In genomic region chr13:109778297-109778835, GRCm38 (mm10) we compare ENCODE assay signal across 23 mouse cellular contexts.
DNase-seq lines count a peak whose midpoint lies in the region; ATAC-seq and TF ChIP-seq lines count a peak whose summit lies in the region.
"Had no signal": no experiment of that assay in that cellular context is flagged by ENCODE, and none has a peak within 500 bp of the region (broad histone marks: within the 10 kb centered on the region; RNA-seq: fewer than 3 reads in every experiment).

No protein-coding gene starts in this region.

- H3K4me3 ChIP-seq in hindbrain, embryonic 11.5 days (ENCODE audit: low read depth, low read length): no peak overlapping the region
- no peak overlapping the region for H3K4me3 ChIP-seq in hindbrain, embryonic 16.5 days (ENCODE audit: low read length)
- H3K4me3 ChIP-seq in ES-Bruce4 (ENCODE audit: low read depth, low read length): no peak overlapping the region
- peak overlapping the region in 1 of 2 experiments; percentile 5; a peak in 1 of 4 replicates for H3K4me3 ChIP-seq in ES-E14 (ENCODE audit: insufficient read depth in 1 of 2, low read depth in 1 of 2, low read length in 2 of 2, poor library complexity in 1 of 2, severe bottlenecking in 1 of 2)
- H3K4me3 ChIP-seq in hindbrain, embryonic 14.5 days (replicated peaks; ENCODE audit: low read length): no peak overlapping the region
- H3K4me3 ChIP-seq: embryonic facial prominence, embryonic 13.5 days; limb, embryonic 12.5 days; liver, embryonic 12.5 days; stomach, embryonic 15.5 days had no signal

- H3K27me3 ChIP-seq in hindbrain, embryonic 11.5 days (ENCODE audit: control insufficient read depth, insufficient read depth, low read length): no peaks in the 10 kb centered on the region
- no peaks in the 10 kb centered on the region for H3K27me3 ChIP-seq in hindbrain, embryonic 16.5 days (replicated peaks; ENCODE audit: control insufficient read depth, insufficient read depth, low read length)
- no peaks in the 10 kb centered on the region for H3K27me3 ChIP-seq in ES-Bruce4 (ENCODE audit: control insufficient read depth, insufficient read depth, low read length, poor library complexity, severe bottlenecking)
- H3K27me3 ChIP-seq in hindbrain, embryonic 14.5 days (ENCODE audit: control insufficient read depth, insufficient read depth, low read length): no peaks in the 10 kb centered on the region
- H3K27me3 ChIP-seq: embryonic facial prominence, embryonic 13.5 days; limb, embryonic 12.5 days; liver, embryonic 12.5 days; stomach, embryonic 15.5 days had no signal

- DNase-seq in hindbrain, embryonic 11.5 days (ENCODE audit: low spot score): peak; percentile 45
- DNase-seq in ES-E14 (ENCODE audit: low read depth, low spot score): peak; percentile 75
- DNase-seq in hindbrain, embryonic 14.5 days (ENCODE audit: low spot score): no peak
- no peak for DNase-seq in heart, postnatal 36 days
- no peak for DNase-seq in urinary bladder, postnatal 14 days (ENCODE audit: low spot score)
- DNase-seq: adrenal gland, postnatal 36 days; cerebellum, adult 2 months; cerebellum, postnatal 36 days; heart, postnatal 10 days; kidney, adult 8-10 months; kidney, postnatal 4 days; layer of hippocampus, adult 9-11 months; lung, adult 2 months; retina, postnatal 1 day; thymus, adult 18-20 months; thymus, postnatal 4 days had no signal

- no peak for ATAC-seq in hindbrain, embryonic 11.5 days (ENCODE audit: low FRiP score)
- no peak for ATAC-seq in hindbrain, embryonic 16.5 days
- ATAC-seq in hindbrain, embryonic 14.5 days (ENCODE audit: low FRiP score): no peak
- ATAC-seq: liver, embryonic 12.5 days had no signal

- intact Hi-C loops in heart, postnatal 36 days (cut with DNase I): no loop called here

- in situ Hi-C loops in ES-E14 (cut with MboI; ENCODE audit: low sequenced_read_pairs in 2 of 2, unreplicated experiment in 2 of 2): no loop called here

- no peak for TF ChIP-seq POLR2A in ES-Bruce4 (IDR thresholded peaks at IDR 0.05; ENCODE audit: insufficient read depth, low read length)

- TF ChIP-seq EP300 in ES-Bruce4 (IDR thresholded peaks at IDR 0.05; ENCODE audit: insufficient read depth, low read depth, low read length): peak; percentile 99

- no peaks in the 10 kb centered on the region for H3K4me1 ChIP-seq in hindbrain, embryonic 11.5 days (replicated peaks; ENCODE audit: control insufficient read depth, insufficient read depth, low read length)
- peaks cover 5% of the 10 kb centered on the region; the same call in 1 of the 2 replicates for H3K4me1 ChIP-seq in hindbrain, embryonic 16.5 days (ENCODE audit: control insufficient read depth, insufficient read depth, low read depth, low read length)
- H3K4me1 ChIP-seq in ES-Bruce4 (ENCODE audit: control insufficient read depth, insufficient read depth, low read length) (peaks cover 2% of the 10 kb centered on the region), ES-E14 (ENCODE audit: control insufficient read depth in 2 of 2, insufficient read depth in 2 of 2, low read length in 2 of 2, poor library complexity in 1 of 2) (peaks cover 18 to 25% of the 10 kb centered on the region in 2 experiments)
- peaks cover 10% of the 10 kb centered on the region; the same call in 1 of the 2 replicates for H3K4me1 ChIP-seq in hindbrain, embryonic 14.5 days (replicated peaks; ENCODE audit: control insufficient read depth, insufficient read depth, low read length)

- H3K4me2 ChIP-seq in hindbrain, embryonic 11.5 days (replicated peaks; ENCODE audit: low read depth, low read length): no peak overlapping the region
- H3K4me2 ChIP-seq in hindbrain, embryonic 16.5 days (ENCODE audit: low read length): no peak overlapping the region
- H3K4me2 ChIP-seq in hindbrain, embryonic 14.5 days (replicated peaks): no peak overlapping the region
- H3K4me2 ChIP-seq: embryonic facial prominence, embryonic 13.5 days; heart, embryonic 11.5 days; limb, embryonic 12.5 days; liver, embryonic 12.5 days; stomach, embryonic 15.5 days had no signal

- TF ChIP-seq CTCF in ES-Bruce4 (IDR thresholded peaks at IDR 0.05; ENCODE audit: low read depth, low read length): no peak

- H3K9ac ChIP-seq in hindbrain, embryonic 11.5 days (ENCODE audit: low read depth, low read length): no peak overlapping the region
- H3K9ac ChIP-seq in hindbrain, embryonic 16.5 days (ENCODE audit: low read depth, low read length): no peak overlapping the region
- H3K9ac ChIP-seq in ES-Bruce4 (ENCODE audit: low read depth, poor library complexity, severe bottlenecking) (0 out of 2 replicates have a peak overlapping the region, but pooled peaks have one; percentile 26), ES-E14 (ENCODE audit: insufficient read depth, low read depth, low read length, poor library complexity, severe bottlenecking) (no peak overlapping the region)
- no peak overlapping the region for H3K9ac ChIP-seq in hindbrain, embryonic 14.5 days
- H3K9ac ChIP-seq: embryonic facial prominence, embryonic 13.5 days; limb, embryonic 12.5 days; liver, embryonic 12.5 days; stomach, embryonic 15.5 days had no signal

- no peaks in the 10 kb centered on the region for H3K36me3 ChIP-seq in hindbrain, embryonic 11.5 days (ENCODE audit: control insufficient read depth, insufficient read depth, low read length)
- no peaks in the 10 kb centered on the region for H3K36me3 ChIP-seq in hindbrain, embryonic 16.5 days (ENCODE audit: control insufficient read depth, insufficient read depth, low read length)
- no peaks in the 10 kb centered on the region for H3K36me3 ChIP-seq in ES-Bruce4 (ENCODE audit: control insufficient read depth, insufficient read depth, low read length, poor library complexity, severe bottlenecking)
- no peaks in the 10 kb centered on the region for H3K36me3 ChIP-seq in ES-E14 (ENCODE audit: control insufficient read depth, insufficient read depth, low read length, poor library complexity, severe bottlenecking)
- no peaks in the 10 kb centered on the region for H3K36me3 ChIP-seq in hindbrain, embryonic 14.5 days (replicated peaks; ENCODE audit: control insufficient read depth, insufficient read depth)
- H3K36me3 ChIP-seq: embryonic facial prominence, embryonic 13.5 days; limb, embryonic 12.5 days; liver, embryonic 12.5 days; stomach, embryonic 15.5 days had no signal

- H3K27ac ChIP-seq in hindbrain, embryonic 11.5 days (ENCODE audit: low read depth, low read length): no peak overlapping the region
- H3K27ac ChIP-seq in hindbrain, embryonic 16.5 days (ENCODE audit: low read depth, low read length): no peak overlapping the region
- peak overlapping the region; percentile 100 for H3K27ac ChIP-seq in ES-Bruce4 (ENCODE audit: insufficient read depth, low read length)
- H3K27ac ChIP-seq in ES-E14 (ENCODE audit: insufficient read depth, low read depth, low read length, poor library complexity, severe bottlenecking): peak overlapping the region; percentile 74
- peak overlapping the region; percentile 26; the same call in 1 of the 2 replicates for H3K27ac ChIP-seq in hindbrain, embryonic 14.5 days
- H3K27ac ChIP-seq: embryonic facial prominence, embryonic 13.5 days; limb, embryonic 12.5 days; liver, embryonic 12.5 days; stomach, embryonic 15.5 days had no signal

- no peaks in the 10 kb centered on the region for H3K9me3 ChIP-seq in hindbrain, embryonic 11.5 days (ENCODE audit: control insufficient read depth, low read length)
- no peaks in the 10 kb centered on the region for H3K9me3 ChIP-seq in hindbrain, embryonic 16.5 days (ENCODE audit: control insufficient read depth, low read length)
- H3K9me3 ChIP-seq in ES-Bruce4 (replicated peaks; ENCODE audit: control insufficient read depth, insufficient read depth, low read length, poor library complexity, severe bottlenecking) (no peaks in the 10 kb centered on the region), ES-E14 (ENCODE audit: control insufficient read depth, insufficient read depth, low read depth, low read length) (no peaks in the 10 kb centered on the region)
- H3K9me3 ChIP-seq in hindbrain, embryonic 14.5 days (ENCODE audit: control insufficient read depth, low read length): no peaks in the 10 kb centered on the region
- H3K9me3 ChIP-seq: embryonic facial prominence, embryonic 13.5 days; limb, embryonic 12.5 days; liver, embryonic 12.5 days; stomach, embryonic 15.5 days had no signal

- WGBS in hindbrain, embryonic 11.5 days: 29% methylated on average over 9 of the region's 9 CpGs
- 24% methylated on average over 9 of the region's 9 CpGs for WGBS in hindbrain, embryonic 16.5 days
- whole genome bisulfite sequencing in hindbrain, embryonic 14.5 days: 20% methylated on average over 9 of the region's 9 CpGs

TF ChIP-seq in ES-E14, 5 proteins besides CTCF, POLR2A, EP300 and RAD21:
- TF ChIP-seq ZC3H11A (IDR thresholded peaks at IDR 0.05; ENCODE audit: borderline replicate concordance, low read depth, low read length) (no peak), CHD2 (IDR thresholded peaks at IDR 0.05; ENCODE audit: low read depth, low read length) (0 out of 2 replicates have a peak, but pooled peaks have one; percentile 34)

Comparison
In these comparisons a context has a peak if more than half of its experiments do, and no peak if none do; other contexts are left out.
1. DNase-seq: peak in hindbrain, embryonic 11.5 days (single experiment) and ES-E14 (single experiment); none in hindbrain, embryonic 14.5 days (single experiment), heart, postnatal 36 days (0 of 2) and urinary bladder, postnatal 14 days (single experiment).
2. H3K27ac ChIP-seq: peak in ES-Bruce4 (single experiment), ES-E14 (single experiment) and hindbrain, embryonic 14.5 days (single experiment); none in hindbrain, embryonic 11.5 days (single experiment) and hindbrain, embryonic 16.5 days (single experiment).